Mouse (Mus musculus) liver, postnatal 0 days (tissue): ENCODE measurements at regions not wholly inside any gene's neighbourhood (a gene's known extent, or its start where the extent isn't known, plus 50 kb on each side); places are given as distances from the start of the nearest gene placed in this dataset.
A peak's percentile ranks its signal among the peaks of the same experiment; 100 is the strongest.
"Not testable (repeated sequence)": the region's sequence is repeated elsewhere in the genome, so short reads cannot be mapped to it uniquely, and the experiment has no call there.

Source experiments
- ATAC-seq: fragments of 200-750 bp; cut with Nextera tagmentation; 2 replicates; pipeline ENCODE4 v1.8.0; 2017; ENCODE audit warnings: mild to moderate bottlenecking, moderate library complexity
- DNase-seq: peaks from one replicate; pipeline ENCODE4 v3.0.0-alpha.2; 2016
- H3K27ac ChIP-seq: fragments of 300-500 bp; sonication (generic); 2 replicates; pipeline ENCODE4 v1.5.1; 2014; ENCODE audit warnings: antibody characterized with exemption, moderate library complexity, mild to moderate bottlenecking, low read depth
- H3K27me3 ChIP-seq: fragments of 300-500 bp; sonication (generic); 2 replicates; pipeline ENCODE4 v1.6.1; 2014; ENCODE audit warnings: low read length, control low read depth, mixed read lengths; ENCODE audit not compliant: insufficient read depth
- H3K36me3 ChIP-seq: fragments of 300-500 bp; sonication (generic); replicated peaks from 2 replicates; pipeline ENCODE4 v1.6.1; 2014; ENCODE audit warnings: mild to moderate bottlenecking, control low read depth, low read length, moderate library complexity, mixed read lengths; ENCODE audit not compliant: insufficient read depth
- H3K4me1 ChIP-seq: fragments of 300-500 bp; sonication (generic); 2 replicates; pipeline ENCODE4 v1.6.1; 2014; ENCODE audit warnings: antibody characterized with exemption, mild to moderate bottlenecking, control low read depth; ENCODE audit not compliant: insufficient read depth
- H3K4me2 ChIP-seq: fragments of 300-500 bp; sonication (generic); 2 replicates; pipeline ENCODE4 v1.6.1; 2014; ENCODE audit warnings: low read depth, mild to moderate bottlenecking, low read length, moderate library complexity, mixed read lengths
- H3K4me3 ChIP-seq: fragments of 300-500 bp; sonication (generic); 2 replicates; pipeline ENCODE4 v1.5.1; 2014; ENCODE audit warnings: low read depth, low read length
- H3K9ac ChIP-seq: fragments of 300-500 bp; sonication (generic); replicated peaks from 2 replicates; pipeline ENCODE4 v1.6.1; 2014; ENCODE audit warnings: mild to moderate bottlenecking, moderate library complexity
- H3K9me3 ChIP-seq: fragments of 300-500 bp; sonication (generic); 2 replicates; pipeline ENCODE4 v1.6.1; 2016; ENCODE audit warnings: mild to moderate bottlenecking, control low read depth, low read length, mixed read lengths
- CTCF ChIP-seq: sonication (generic); IDR thresholded peaks from 2 replicates; pipeline ENCODE4 v1.5.1; 2016; ENCODE audit warnings: antibody characterized with exemption, low read depth
- EP300 ChIP-seq: IDR thresholded peaks from 2 replicates; pipeline ENCODE4 v1.6.1; 2016; ENCODE audit warnings: antibody characterized with exemption, low read depth, mild to moderate bottlenecking
- WGBS: fragments of 180-500 bp; shearing (Covaris S2); extraction: QIAGEN DNeasy Blood & Tissue Kit; methylation state at CpG from one replicate; pipeline ENCODE4 v1.1.7; 2014; ENCODE audit not compliant: insufficient replicate concordance; 5-methylcytosine and 5-hydroxymethylcytosine counted together

- Histone ChIP-seq H3K27ac (no peak overlapping the region), H3K4me2 (no peak overlapping the region), H3K9me3 (no peaks in the 10 kb centered on the region), H3K36me3 (no peaks in the 10 kb centered on the region), H3K9ac (no peak overlapping the region), H3K4me1 (no peaks in the 10 kb centered on the region), H3K4me3 (no peak overlapping the region), H3K27me3 (no peaks in the 10 kb centered on the region)
- ATAC-seq (no peak), DNase-seq (no peak)
- TF ChIP-seq EP300 (no peak), CTCF (no peak)
- WGBS = 57% methylated on average over 4 of the region's 4 CpGs
These were observed 929.7 kb downstream of the Gm9195 start for GRCm38 (mm10) chr14:71561906-71562305.

- not testable (repeated sequence) for H3K4me3 ChIP-seq, H3K36me3 ChIP-seq, H3K4me2 ChIP-seq, H3K27ac ChIP-seq, H3K9me3 ChIP-seq, H3K27me3 ChIP-seq, ATAC-seq, DNase-seq, H3K4me1 ChIP-seq, H3K9ac ChIP-seq
- WGBS = 84% methylated on average over 2 of the region's 3 CpGs
These were observed 937.3 kb downstream of the Gm9195 start for GRCm38 (mm10) chr14:71554324-71554723.

DNA sequence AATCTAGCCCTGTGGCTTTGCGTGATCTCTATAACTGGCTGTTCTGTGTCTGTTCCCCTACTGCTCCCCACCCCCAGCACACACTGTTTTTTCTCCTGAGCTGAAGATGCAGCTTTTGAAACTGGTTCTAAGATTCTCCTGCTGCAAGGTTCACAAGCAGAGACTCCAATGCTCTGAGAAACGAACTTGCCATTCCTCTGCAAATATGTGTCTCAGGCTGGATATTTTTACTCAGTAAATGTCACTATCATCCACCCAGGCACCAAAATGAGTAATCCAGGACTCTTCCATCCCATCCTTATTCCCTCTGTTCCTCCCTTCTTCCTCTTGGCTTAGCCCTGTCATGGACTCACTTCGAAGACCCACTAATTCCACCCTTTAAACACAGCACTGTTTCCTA is 943.9 kb upstream of the Fam160b2 start:
- TF ChIP-seq CTCF (no peak), EP300 (no peak)
- H3K27me3 ChIP-seq = no peaks in the 10 kb centered on the region
- no peak overlapping the region for H3K27ac ChIP-seq
- ATAC-seq (no peak), DNase-seq (no peak)
- no peaks in the 10 kb centered on the region for H3K36me3 ChIP-seq
- no peak overlapping the region for H3K4me3 ChIP-seq
- H3K4me1 ChIP-seq = no peaks in the 10 kb centered on the region
- H3K9ac ChIP-seq = no peak overlapping the region
- 66% methylated on average over 3 of the region's 3 CpGs for WGBS
- H3K4me2 ChIP-seq = no peak overlapping the region
- no peaks in the 10 kb centered on the region for H3K9me3 ChIP-seq

DNA sequence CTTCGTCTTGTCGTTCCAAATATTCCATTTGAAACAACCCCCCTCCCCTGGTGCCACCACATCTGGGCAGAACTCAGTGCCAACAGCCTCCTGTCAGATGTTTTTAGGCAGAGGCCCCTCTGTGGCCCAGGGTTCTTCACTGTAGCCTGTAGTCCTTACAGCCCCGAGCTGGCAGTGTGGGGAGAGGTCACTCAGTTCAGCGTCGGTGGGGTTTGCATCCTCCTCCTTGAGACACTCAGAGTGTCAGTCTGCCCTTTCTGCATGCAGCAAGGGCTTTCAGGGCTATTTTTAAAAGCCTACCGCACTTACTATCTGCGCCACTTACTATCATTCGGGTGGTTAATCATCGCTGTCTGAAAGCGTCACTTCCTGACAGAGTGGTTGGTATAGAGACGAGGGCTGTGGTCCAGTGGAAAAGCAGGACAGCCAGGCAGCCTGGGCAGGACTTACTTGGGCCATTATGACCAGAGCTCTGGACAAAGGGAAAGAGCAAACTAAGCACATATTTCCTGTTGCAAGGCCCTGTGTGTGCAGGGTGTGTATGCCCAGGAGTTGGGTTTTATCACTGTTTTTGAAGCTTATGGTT is 932.5 kb upstream of the Fam160b2 start:
- H3K4me3 ChIP-seq = no peak overlapping the region
- no peaks in the 10 kb centered on the region for H3K36me3 ChIP-seq
- WGBS = 35% methylated on average over 11 of the region's 11 CpGs
- TF ChIP-seq EP300 = no peak
- TF ChIP-seq CTCF = no peak
- no peaks in the 10 kb centered on the region for H3K4me1 ChIP-seq
- ATAC-seq = no peak
- no peaks in the 10 kb centered on the region for H3K27me3 ChIP-seq
- H3K27ac ChIP-seq = no peak overlapping the region
- no peak for DNase-seq
- no peak overlapping the region for H3K9ac ChIP-seq
- H3K4me2 ChIP-seq = no peak overlapping the region
- H3K9me3 ChIP-seq = no peaks in the 10 kb centered on the region

GRCm38 (mm10) chr14:71531298-71531697 is 931.7 kb upstream of the Fam160b2 start:
- Histone ChIP-seq H3K4me3 (no peak overlapping the region), H3K4me2 (no peak overlapping the region), H3K4me1 (no peaks in the 10 kb centered on the region), H3K27ac (no peak overlapping the region), H3K9ac (no peak overlapping the region), H3K9me3 (no peaks in the 10 kb centered on the region), H3K27me3 (no peaks in the 10 kb centered on the region), H3K36me3 (no peaks in the 10 kb centered on the region)
- 41% methylated on average over 2 of the region's 2 CpGs for WGBS
- no peak for TF ChIP-seq EP300
- TF ChIP-seq CTCF = no peak
- no peak for DNase-seq
- ATAC-seq = no peak

- Histone ChIP-seq H3K4me2 (no peak overlapping the region), H3K9me3 (no peaks in the 10 kb centered on the region), H3K4me1 (no peaks in the 10 kb centered on the region), H3K4me3 (no peak overlapping the region), H3K27me3 (no peaks in the 10 kb centered on the region), H3K27ac (no peak overlapping the region), H3K9ac (no peak overlapping the region), H3K36me3 (no peaks in the 10 kb centered on the region)
- WGBS = 63% methylated on average over 6 of the region's 6 CpGs
- DNase-seq (no peak), ATAC-seq (no peak)
- no peak for TF ChIP-seq EP300
- peak; percentile 21; the same call in 1 of the 2 replicates for TF ChIP-seq CTCF
These were observed 930.8 kb upstream of the Fam160b2 start for GRCm38 (mm10) chr14:71530421-71530820.

- 28% methylated on average over 2 of the region's 2 CpGs for WGBS
- TF ChIP-seq CTCF (no peak), EP300 (no peak)
- DNase-seq (no peak), ATAC-seq (no peak)
- Histone ChIP-seq H3K4me2 (no peak overlapping the region), H3K27ac (no peak overlapping the region), H3K9me3 (no peaks in the 10 kb centered on the region), H3K9ac (no peak overlapping the region), H3K4me3 (no peak overlapping the region), H3K36me3 (no peaks in the 10 kb centered on the region), H3K4me1 (no peaks in the 10 kb centered on the region), H3K27me3 (no peaks in the 10 kb centered on the region)
These were observed 918.9 kb upstream of the Fam160b2 start for GRCm38 (mm10) chr14:71518541-71518940.
